Mouse (Mus musculus) common myeloid progenitor, adult 5-6 weeks (primary cell): ENCODE data around the gene Chd1. TPM values are rescaled to one million over a fixed set of nuclear protein-coding genes. Genes with fewer than 3 reads are reported as not detected.

Experiments
- ATAC-seq: replicated peaks from 2 replicates; pipeline ENCODE4 v1.8.0; 2016; ENCODE audit warnings: low read depth, mild to moderate bottlenecking, moderate TSS enrichment, inconsistent platforms; ENCODE audit not compliant: poor library complexity, severe bottlenecking
- total RNA-seq: library from RNA; stranded (forward); fragments of 200-1000, 187-1606 nt; gene quantifications from 2 replicates; pipeline ENCODE4 v1.2.3, GENCODE M21; 2017

The Chd1 gene
- 75.5 and 100 TPM in 2 replicates for total RNA-seq

- peak; percentile 62 for ATAC-seq
Observed at GRCm38 (mm10) chr17:15704475-15705300, at the start of gene Chd1. Gene Chd1 (plus strand): TSS chr17:15704967.

- peak; percentile 98 for ATAC-seq
Observed at GRCm38 (mm10) chr17:15656881-15657607, 47.7 kb upstream of the Chd1 start.

GRCm38 (mm10) chr17:15672870-15673269 lies 31.9 kb upstream of the Chd1 start:
- no peak for ATAC-seq

- ATAC-seq: peak; percentile 78
Observed at GRCm38 (mm10) chr17:15677970-15678645, 26.7 kb upstream of the Chd1 start.

GRCm38 (mm10) chr17:15679966-15680630 lies 24.7 kb upstream of the Chd1 start:
- ATAC-seq: no peak

GRCm38 (mm10) chr17:15680661-15681060 lies 24.1 kb upstream of the Chd1 start:
- no peak for ATAC-seq

- no peak for ATAC-seq
Observed at GRCm38 (mm10) chr17:15686396-15686795, 18.4 kb upstream of the Chd1 start.

- no peak for ATAC-seq
Observed at GRCm38 (mm10) chr17:15690304-15690703, 14.5 kb upstream of the Chd1 start.

- ATAC-seq: peak; percentile 85
Observed at GRCm38 (mm10) chr17:15695566-15695965, 9.2 kb upstream of the Chd1 start.

GRCm38 (mm10) chr17:15698956-15699355 lies 5.8 kb upstream of the Chd1 start:
- no peak for ATAC-seq

GRCm38 (mm10) chr17:15701505-15701904 lies 3.3 kb upstream of the Chd1 start:
- no peak for ATAC-seq

- ATAC-seq: peak; percentile 31
Observed at GRCm38 (mm10) chr17:15704158-15704474, 651 bp upstream of the Chd1 start.

- peak; percentile 64 for ATAC-seq
Observed at GRCm38 (mm10) chr17:15705303-15706284, 827 bp downstream of the Chd1 start.

GRCm38 (mm10) chr17:15714507-15714906 lies 9.7 kb downstream of the Chd1 start:
- no peak for ATAC-seq

GRCm38 (mm10) chr17:15715013-15715902 lies 10.5 kb downstream of the Chd1 start:
- ATAC-seq: peak; percentile 95

GRCm38 (mm10) chr17:15715940-15716339 lies 11.2 kb downstream of the Chd1 start:
- no peak for ATAC-seq

- ATAC-seq: peak; percentile 30; the same call in 1 of the 2 replicates
Observed at GRCm38 (mm10) chr17:15720841-15721240, 16.1 kb downstream of the Chd1 start.

- ATAC-seq: no peak
Observed at GRCm38 (mm10) chr17:15723291-15723690, 18.5 kb downstream of the Chd1 start.
